Mouse (Mus musculus) CH12.LX (cell line): ENCODE measurements around the gene Fam193b. TPM values are rescaled to one million over a fixed set of nuclear protein-coding genes. Genes with fewer than 3 reads are reported as not detected.

Experiments
- DNase-seq: peaks from one replicate; pipeline ENCODE4 v3.0.0-alpha.2; 2013; ENCODE audit errors: extremely low read depth
- H3K27ac ChIP-seq: 2 replicates; pipeline ENCODE4 v1.5.1; 2012; ENCODE audit warnings: low read depth, mild to moderate bottlenecking, control low read depth, moderate library complexity; ENCODE audit not compliant: insufficient read depth
- H3K27me3 ChIP-seq: replicated peaks from 2 replicates; pipeline ENCODE3; 2012; ENCODE audit warnings: inconsistent platforms
- H3K36me3 ChIP-seq, 2 experiments: replicated peaks in 1 of 2; 2 replicates each; pipeline versions ENCODE3 to v1.6.1; 2012; ENCODE audit warnings: inconsistent platforms in 1 of 2, low read length in 1 of 2, mild to moderate bottlenecking in 1 of 2, mixed read lengths in 1 of 2, moderate library complexity in 1 of 2; ENCODE audit not compliant: control insufficient read depth in 1 of 2, insufficient read depth in 1 of 2
- H3K4me1 ChIP-seq, 2 experiments: 2 replicates each; pipeline ENCODE4 v1.6.1; 2012; ENCODE audit warnings: inconsistent platforms in 1 of 2, moderate library complexity in 1 of 2; ENCODE audit not compliant: insufficient read depth in 2 of 2, control insufficient read depth in 1 of 2
- H3K4me2 ChIP-seq: 2 replicates; pipeline ENCODE4 v1.6.1; 2012; ENCODE audit warnings: low read depth, mild to moderate bottlenecking, control low read depth; ENCODE audit not compliant: poor library complexity, insufficient read depth, severe bottlenecking
- H3K4me3 ChIP-seq, 3 experiments: fragments of 150-350 bp in 1 of 3; sonication (generic) in 1 of 3; replicated peaks in 1 of 3; 2 replicates each; pipeline versions ENCODE3 to v1.5.1; 2011 to 2012; ENCODE audit warnings: low read depth in 2 of 3, low read length in 2 of 3, mild to moderate bottlenecking in 2 of 3, moderate library complexity in 2 of 3, control low read depth in 1 of 3, improper control_type of control experiment in 1 of 3, inconsistent platforms in 1 of 3, mixed read lengths in 1 of 3; ENCODE audit not compliant: poor library complexity in 1 of 3
- H3K79me2 ChIP-seq: replicated peaks from 2 replicates; pipeline ENCODE4 v1.6.1; 2012; ENCODE audit warnings: mild to moderate bottlenecking, moderate library complexity; ENCODE audit not compliant: control insufficient read depth, poor library complexity, insufficient read depth, severe bottlenecking; ENCODE audit errors: extremely low read depth
- H3K9ac ChIP-seq: 2 replicates; pipeline ENCODE4 v1.6.1; 2012; ENCODE audit warnings: low read depth, mild to moderate bottlenecking, control low read depth, moderate library complexity; ENCODE audit not compliant: insufficient read depth
- H3K9me3 ChIP-seq: replicated peaks from 2 replicates; pipeline ENCODE3; 2012; ENCODE audit warnings: low read length, inconsistent platforms, mixed read lengths
- BHLHE40 ChIP-seq: IDR thresholded peaks from 2 replicates; pipeline ENCODE4 v1.6.1; 2011; ENCODE audit warnings: mild to moderate bottlenecking, low read depth, low read length, improper control_type of control experiment
- CHD1 ChIP-seq: IDR thresholded peaks from 2 replicates; pipeline ENCODE4 v1.6.1; 2012; ENCODE audit warnings: low read depth, low read length, improper control_type of control experiment, inconsistent platforms
- CHD2 ChIP-seq: IDR thresholded peaks from 2 replicates; pipeline ENCODE4 v1.6.1; 2011; ENCODE audit warnings: low read length, improper control_type of control experiment
- CTCF ChIP-seq, 2 experiments: IDR thresholded peaks in 1 of 2; conservative IDR thresholded peaks in 1 of 2; 2 replicates each; pipeline ENCODE4 v1.5.1; 2011 to 2012; ENCODE audit warnings: low read depth in 2 of 2, low read length in 2 of 2, improper control_type of control experiment in 1 of 2, inconsistent platforms in 1 of 2, mild to moderate bottlenecking in 1 of 2, moderate library complexity in 1 of 2
- ELF1 ChIP-seq: IDR thresholded peaks from 2 replicates; pipeline ENCODE4 v1.6.1; 2014; ENCODE audit warnings: low read depth, mild to moderate bottlenecking, inconsistent platforms, low read length, improper control_type of control experiment
- EP300 ChIP-seq: IDR thresholded peaks from 2 replicates; pipeline ENCODE4 v1.6.1; 2011; ENCODE audit warnings: low read length, improper control_type of control experiment
- ETS1 ChIP-seq: conservative IDR thresholded peaks from 2 replicates; pipeline ENCODE4 v1.6.1; 2012; ENCODE audit warnings: low read depth, mild to moderate bottlenecking, inconsistent platforms, low read length, improper control_type of control experiment, moderate library complexity
- GABPA ChIP-seq: IDR thresholded peaks from 2 replicates; pipeline ENCODE4 v1.6.1; 2012; ENCODE audit warnings: low read depth, low read length, improper control_type of control experiment, inconsistent platforms; ENCODE audit not compliant: insufficient replicate concordance
- HCFC1 ChIP-seq: IDR thresholded peaks from 2 replicates; pipeline ENCODE4 v1.6.1; 2012; ENCODE audit warnings: low read depth, mild to moderate bottlenecking, inconsistent platforms, low read length, improper control_type of control experiment
- IRF4 ChIP-seq: IDR thresholded peaks from 2 replicates; pipeline ENCODE4 v1.6.1; 2014; ENCODE audit warnings: low read depth, mild to moderate bottlenecking, inconsistent platforms, low read length, improper control_type of control experiment
- JUN ChIP-seq: IDR thresholded peaks from 2 replicates; pipeline ENCODE4 v1.6.1; 2011; ENCODE audit warnings: low read depth, mild to moderate bottlenecking, low read length, improper control_type of control experiment, moderate library complexity; ENCODE audit not compliant: insufficient read depth
- JUND ChIP-seq: conservative IDR thresholded peaks from 2 replicates; pipeline ENCODE4 v1.6.1; 2011; ENCODE audit warnings: low read depth, low read length, improper control_type of control experiment
- KAT2A ChIP-seq: IDR thresholded peaks from 2 replicates; pipeline ENCODE4 v1.6.1; 2012; ENCODE audit warnings: low read length, improper control_type of control experiment, inconsistent platforms; ENCODE audit not compliant: insufficient replicate concordance
- MAFK ChIP-seq: IDR thresholded peaks from 2 replicates; pipeline ENCODE4 v1.6.1; 2011; ENCODE audit warnings: low read length, improper control_type of control experiment; ENCODE audit not compliant: insufficient replicate concordance
- MAX ChIP-seq: IDR thresholded peaks from 2 replicates; pipeline ENCODE4 v1.6.1; 2011; ENCODE audit warnings: low read length, improper control_type of control experiment
- MAZ ChIP-seq: IDR thresholded peaks from 2 replicates; pipeline ENCODE4 v1.6.1; 2012; ENCODE audit warnings: low read depth, mild to moderate bottlenecking, inconsistent platforms, low read length, improper control_type of control experiment, moderate library complexity
- MXI1 ChIP-seq: IDR thresholded peaks from 2 replicates; pipeline ENCODE4 v1.6.1; 2011; ENCODE audit warnings: mild to moderate bottlenecking, low read depth, low read length, improper control_type of control experiment
- PAX5 ChIP-seq: IDR thresholded peaks from 2 replicates; pipeline ENCODE4 v1.6.1; 2012; ENCODE audit warnings: low read length, inconsistent platforms, mixed read lengths
- POLR2A ChIP-seq: IDR thresholded peaks from 2 replicates; pipeline ENCODE4 v1.6.1; 2011; ENCODE audit warnings: low read depth, mild to moderate bottlenecking, improper control_type of control experiment, low read length
- POLR2AphosphoS2 ChIP-seq: IDR thresholded peaks from 2 replicates; pipeline ENCODE4 v1.6.1; 2011; ENCODE audit warnings: low read depth, low read length, improper control_type of control experiment
- RAD21 ChIP-seq: IDR thresholded peaks from 2 replicates; pipeline ENCODE4 v1.6.1; 2011; ENCODE audit warnings: low read depth, mild to moderate bottlenecking, low read length, improper control_type of control experiment, moderate library complexity
- RCOR1 ChIP-seq: conservative IDR thresholded peaks from 2 replicates; pipeline ENCODE4 v1.6.1; 2012; ENCODE audit warnings: low read depth, mild to moderate bottlenecking, inconsistent platforms, low read length, improper control_type of control experiment
- SIN3A ChIP-seq: IDR thresholded peaks from 2 replicates; pipeline ENCODE4 v1.6.1; 2012; ENCODE audit warnings: low read length, improper control_type of control experiment, inconsistent platforms
- SMC3 ChIP-seq: IDR thresholded peaks from 2 replicates; pipeline ENCODE4 v1.6.1; 2011; ENCODE audit warnings: low read depth, low read length, improper control_type of control experiment
- TBP ChIP-seq: conservative IDR thresholded peaks from 2 replicates; pipeline ENCODE4 v1.6.1; 2011; ENCODE audit warnings: low read depth, low read length, improper control_type of control experiment
- TCF12 ChIP-seq: IDR thresholded peaks from 2 replicates; pipeline ENCODE4 v1.6.1; 2014; ENCODE audit warnings: low read depth, mild to moderate bottlenecking, inconsistent platforms, low read length, improper control_type of control experiment
- UBTF ChIP-seq: IDR thresholded peaks from 2 replicates; pipeline ENCODE4 v1.6.1; 2012; ENCODE audit warnings: low read depth, mild to moderate bottlenecking, inconsistent platforms, low read length, improper control_type of control experiment, moderate library complexity
- USF2 ChIP-seq: conservative IDR thresholded peaks from 2 replicates; pipeline ENCODE4 v1.6.1; 2011; ENCODE audit warnings: low read depth, low read length, improper control_type of control experiment
- ZC3H11A ChIP-seq: IDR thresholded peaks from 2 replicates; pipeline ENCODE4 v1.6.1; 2012; ENCODE audit warnings: low read depth, mild to moderate bottlenecking, inconsistent platforms, low read length, improper control_type of control experiment
- ZKSCAN1 ChIP-seq: IDR thresholded peaks from 2 replicates; pipeline ENCODE4 v1.6.1; 2012; ENCODE audit warnings: low read depth, inconsistent platforms, low read length, improper control_type of control experiment, borderline replicate concordance
- ZMIZ1 ChIP-seq: IDR thresholded peaks from 2 replicates; pipeline ENCODE4 v1.6.1; 2012; ENCODE audit warnings: low read depth, mild to moderate bottlenecking, inconsistent platforms, low read length, improper control_type of control experiment
- ZNF384 ChIP-seq: IDR thresholded peaks from 2 replicates; pipeline ENCODE4 v1.6.1; 2012; ENCODE audit warnings: low read depth, low read length, improper control_type of control experiment, inconsistent platforms
- dilution Hi-C: fragments of 300-500 bp; cut with MboI; formaldehyde crosslinking; loops from 2 replicates; pipeline ENCODE4 v1.14.3; 2020; ENCODE audit warnings: low sequenced_read_pairs; ENCODE audit not compliant: extremely low pct_unique_long_range_greater_than_20kb, extremely low pct_ligation_motif_present
- in situ Hi-C: fragments of 300-500 bp; cut with MboI; formaldehyde crosslinking; loops from 3 replicates; pipeline ENCODE4 v1.14.3; 2019; ENCODE audit warnings: low sequenced_read_pairs, low pct_ligation_motif_present, low pct_unique_long_range_greater_than_20kb, mixed read lengths
- polyA plus RNA-seq: library from polyadenylated mRNA; unstranded; fragments of >175 nt; gene quantifications from 2 replicates; pipeline ENCODE4 v1.2.1, GENCODE M21; 2012; ENCODE audit warnings: low read depth; ENCODE audit not compliant: insufficient read length
- total RNA-seq, 2 experiments: library from RNA; depleted of rRNA; stranded (reverse); fragments of 300-350 nt in 1 of 2; fragments of >200 nt in 1 of 2; gene quantifications; 2 replicates each; pipeline ENCODE4 v1.2.3; 2012 to 2014

Fam193b gene
- total and polyA plus RNA-seq, 3 experiments = 9.2 to 22.4 (median 17.9) TPM

- peaks cover 6% of the 10 kb centered on the region for H3K27me3 ChIP-seq
- TF ChIP-seq MAFK (0 out of 2 replicates have a peak, but pooled peaks have one; percentile 38), PAX5 (no peak), EP300 (peak; percentile 72), KAT2A (no peak), IRF4 (peak; percentile 75), ZKSCAN1 (no peak), BHLHE40 (peak; percentile 77), POLR2A (no peak), USF2 (no peak), CHD1 (no peak), ELF1 (no peak), MXI1 (no peak), JUN (peak; percentile 20; the same call in 1 of the 2 replicates), ETS1 (no peak), TCF12 (no peak), TBP (no peak), HCFC1 (no peak), ZC3H11A (no peak), RAD21 (no peak), JUND (no peak), CHD2 (no peak), MAZ (no peak), CTCF (conservative IDR thresholded peaks at IDR 0.05 in 1 of 2, IDR thresholded peaks at IDR 0.05 in 1 of 2; ENCODE audit: low read depth in 2 of 2, low read length in 2 of 2) (no peak)
- TF ChIP-seq, all 38 proteins: peak for 5
- no peak overlapping the region for H3K4me2 ChIP-seq
- H3K9me3 ChIP-seq = peaks cover 8% of the 10 kb centered on the region
- no peak overlapping the region for H3K4me3 ChIP-seq
- in situ Hi-C loops = loop anchor here (5.0 kb wide), 2 partner anchors 42 to 112 kb away; no protein-coding TSS in a partner anchor
- H3K27ac ChIP-seq = no peak overlapping the region
- dilution Hi-C loops = no loop called here
- peaks cover 22 to 26% of the 10 kb centered on the region in 2 experiments for H3K36me3 ChIP-seq
- no peak for DNase-seq
- H3K9ac ChIP-seq = no peak overlapping the region
- H3K4me1 ChIP-seq = peaks cover 0 to 11% of the 10 kb centered on the region in 2 experiments; a peak in 3 of 4 replicates
- H3K79me2 ChIP-seq = no peaks in the 10 kb centered on the region
These were observed 51.3 kb downstream of the Fam193b start for GRCm38 (mm10) chr13:55519606-55520005.

GRCm38 (mm10) chr13:55516955-55517354 lies 54.0 kb downstream of the Fam193b start:
- peaks cover 11% of the 10 kb centered on the region for H3K27me3 ChIP-seq
- no peak overlapping the region for H3K9ac ChIP-seq
- no peak overlapping the region for H3K4me3 ChIP-seq
- no peaks in the 10 kb centered on the region for H3K79me2 ChIP-seq
- H3K4me2 ChIP-seq = no peak overlapping the region
- peaks cover 5 to 22% of the 10 kb centered on the region in 2 experiments for H3K4me1 ChIP-seq
- DNase-seq = peak; percentile 79
- dilution Hi-C loops = no loop called here
- in situ Hi-C loops = loop anchor here (5.0 kb wide), 1 partner anchor 40 kb away; no protein-coding TSS in a partner anchor
- H3K9me3 ChIP-seq = peaks cover 8% of the 10 kb centered on the region
- H3K36me3 ChIP-seq = peaks cover 0 to 2% of the 10 kb centered on the region in 2 experiments
- H3K27ac ChIP-seq = no peak overlapping the region
- TF ChIP-seq UBTF = no peak
- TF ChIP-seq POLR2AphosphoS2 = no peak
- TF ChIP-seq IRF4 = no peak
- no peak for TF ChIP-seq JUN
- TF ChIP-seq MAX = no peak
- TF ChIP-seq GABPA = no peak
- no peak for TF ChIP-seq RCOR1
- TF ChIP-seq EP300 = no peak
- TF ChIP-seq USF2 = no peak
- TF ChIP-seq SIN3A = no peak
- peak; percentile 85 for TF ChIP-seq SMC3
- no peak for TF ChIP-seq MAZ
- TF ChIP-seq CTCF (conservative IDR thresholded peaks at IDR 0.05 in 1 of 2, IDR thresholded peaks at IDR 0.05 in 1 of 2; ENCODE audit: low read depth in 2 of 2, low read length in 2 of 2) = peak; percentile 78 to 92
- TF ChIP-seq RAD21 = peak; percentile 70
- TF ChIP-seq KAT2A = no peak
- no peak for TF ChIP-seq PAX5
- no peak for TF ChIP-seq JUND
- no peak for TF ChIP-seq ZMIZ1
- no peak for TF ChIP-seq HCFC1
- no peak for TF ChIP-seq ETS1
- no peak for TF ChIP-seq ZNF384
- TF ChIP-seq BHLHE40 = no peak
